Mouse (Mus musculus): ENCODE measurements around the gene Gtse1.

DNA sequence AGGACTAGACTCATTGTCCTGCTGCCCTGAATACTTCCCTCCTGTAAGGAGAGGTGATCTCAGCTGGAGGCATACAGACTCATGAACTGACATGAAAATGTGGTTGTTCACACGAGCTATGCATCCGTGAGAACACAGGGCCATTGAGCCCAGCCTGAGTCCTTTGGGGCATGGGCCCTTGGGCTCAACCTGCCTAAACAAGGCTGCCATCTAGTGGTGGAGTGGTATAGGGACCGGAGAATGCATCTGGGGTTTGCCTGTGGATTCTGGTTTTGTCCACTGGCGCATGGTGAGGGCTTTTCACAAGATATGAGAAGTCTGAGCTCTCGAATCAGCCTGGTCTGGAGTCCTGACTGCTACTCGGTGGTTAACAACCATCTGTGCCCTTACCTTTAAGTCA is 8.2 kb downstream of the Gtse1 start:
- TF ChIP-seq CTCF (IDR thresholded peaks at IDR 0.05; ENCODE audit: control insufficient read depth, insufficient read depth, low read length) (peak; percentile 92), POLR2A (IDR thresholded peaks at IDR 0.05; ENCODE audit: borderline replicate concordance, control insufficient read depth, low read depth, low read length) (no peak)
